Mouse (Mus musculus) myocyte (in vitro differentiated cells): ENCODE data around the gene Tmem151b. TPM values are rescaled to one million over a fixed set of nuclear protein-coding genes. Genes with fewer than 3 reads are reported as not detected.

ENCODE experiments used
- H3K27me3 ChIP-seq: one replicate; pipeline ENCODE4 v1.6.1; 2011; ENCODE audit not compliant: control insufficient read depth, insufficient read depth, insufficient read length
- H3K36me3 ChIP-seq: one replicate; pipeline ENCODE4 v1.6.1; 2011; ENCODE audit not compliant: control insufficient read depth, insufficient read depth
- H3K4me2 ChIP-seq: one replicate; pipeline ENCODE4 v1.6.1; 2011; ENCODE audit warnings: low read depth, control low read depth
- H3K4me3 ChIP-seq: one replicate; pipeline ENCODE4 v1.5.1; 2011; ENCODE audit warnings: mild to moderate bottlenecking, control low read depth, moderate library complexity
- H3K79me2 ChIP-seq: one replicate; pipeline ENCODE4 v1.6.1; 2011; ENCODE audit not compliant: control insufficient read depth, insufficient read depth
- H3ac ChIP-seq: one replicate; pipeline ENCODE4 v1.6.1; 2011; ENCODE audit not compliant: control insufficient read depth, insufficient read length
- CEBPB ChIP-seq: IDR thresholded peaks from 2 replicates; pipeline ENCODE4 v1.6.1; 2011; ENCODE audit warnings: mild to moderate bottlenecking, moderate library complexity; ENCODE audit not compliant: poor library complexity, insufficient read depth, severe bottlenecking
- E2F4 ChIP-seq: IDR thresholded peaks from one replicate; pipeline ENCODE4 v1.6.1; 2011; ENCODE audit warnings: mild to moderate bottlenecking, control low read depth, moderate library complexity; ENCODE audit not compliant: insufficient read depth
- MAX ChIP-seq: IDR thresholded peaks from one replicate; pipeline ENCODE4 v1.6.1; 2011; ENCODE audit warnings: low read depth, mild to moderate bottlenecking, control low read depth
- MYOD1 ChIP-seq, 3 experiments: IDR thresholded peaks; one replicate each; pipeline ENCODE4 v1.6.1; 2011; ENCODE audit warnings: control low read depth in 2 of 3, low read depth in 2 of 3, mild to moderate bottlenecking in 2 of 3, moderate library complexity in 1 of 3; ENCODE audit not compliant: insufficient read length in 2 of 3, control insufficient read depth in 1 of 3
- MYOG ChIP-seq, 3 experiments: IDR thresholded peaks; one replicate each; pipeline ENCODE4 v1.6.1; 2011; ENCODE audit warnings: control low read depth in 2 of 3, low read depth in 2 of 3, mild to moderate bottlenecking in 2 of 3; ENCODE audit not compliant: insufficient read length in 2 of 3, control insufficient read depth in 1 of 3, insufficient read depth in 1 of 3
- POLR2A ChIP-seq: IDR thresholded peaks from one replicate; pipeline ENCODE4 v1.6.1; 2011; ENCODE audit warnings: low read depth, mild to moderate bottlenecking, control low read depth, moderate library complexity; ENCODE audit not compliant: insufficient read length
- POLR2AphosphoS2 ChIP-seq: IDR thresholded peaks from one replicate; pipeline ENCODE4 v1.6.1; 2011; ENCODE audit warnings: low read depth, control low read depth; ENCODE audit not compliant: insufficient read length
- REST ChIP-seq: IDR thresholded peaks from one replicate; pipeline ENCODE4 v1.6.1; 2011; ENCODE audit warnings: mild to moderate bottlenecking, control low read depth, moderate library complexity; ENCODE audit not compliant: insufficient read depth, insufficient read length
- SRF ChIP-seq: IDR thresholded peaks from one replicate; pipeline ENCODE4 v1.6.1; 2011; ENCODE audit warnings: low read depth; ENCODE audit not compliant: control insufficient read depth, insufficient read length
- TCF12 ChIP-seq: IDR thresholded peaks from one replicate; pipeline ENCODE4 v1.6.1; 2011; ENCODE audit warnings: mild to moderate bottlenecking, control low read depth; ENCODE audit not compliant: poor library complexity, insufficient read depth, severe bottlenecking
- TCF3 ChIP-seq: IDR thresholded peaks from one replicate; pipeline ENCODE4 v1.6.1; 2011; ENCODE audit warnings: low read depth, control low read depth; ENCODE audit not compliant: insufficient read length
- USF1 ChIP-seq: IDR thresholded peaks from one replicate; pipeline ENCODE4 v1.6.1; 2011; ENCODE audit warnings: low read depth, mild to moderate bottlenecking, control low read depth, moderate library complexity
- polyA plus RNA-seq: library from polyadenylated mRNA; unstranded; fragments of >200 nt; fragmentation: generic; extraction: Trizol; gene quantifications from one replicate; pipeline ENCODE4 v1.2.1, GENCODE M21; 2012; ENCODE audit warnings: missing spikeins

The Tmem151b gene
- polyA plus RNA-seq, 1 experiment = 0.30 TPM

DNA sequence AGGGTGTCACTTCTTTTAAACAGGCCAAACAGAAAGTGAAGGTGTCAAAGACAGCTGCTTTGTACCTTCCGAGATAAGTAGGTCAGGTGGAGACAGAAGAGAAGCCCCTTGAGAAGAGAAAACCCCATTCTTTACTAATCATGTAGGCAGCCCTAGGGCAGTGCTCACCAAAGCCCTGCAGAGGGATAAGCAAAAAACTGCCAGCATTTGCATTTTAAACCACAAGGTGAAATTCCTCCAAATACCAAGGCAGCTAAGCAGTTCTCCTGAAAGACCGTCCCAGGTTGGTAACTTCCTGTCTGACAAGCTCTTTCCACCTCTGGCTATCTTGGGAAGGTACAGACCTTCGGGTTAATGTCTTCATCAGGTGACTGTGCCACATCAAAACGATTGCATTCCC, 47.2 kb downstream of the Tmem151b start:
- Histone ChIP-seq H3K27me3 (peaks cover 10% of the 10 kb centered on the region), H3K36me3 (no peaks in the 10 kb centered on the region), H3K4me3 (no peak overlapping the region), H3K4me2 (no peak overlapping the region), H3K79me2 (no peaks in the 10 kb centered on the region), H3ac (no peak overlapping the region)
- TF ChIP-seq MYOD1 (IDR thresholded peaks at IDR 0.05; ENCODE audit: control insufficient read depth in 1 of 3, insufficient read length in 2 of 3, low read depth in 2 of 3) (no peak), REST (no peak), E2F4 (no peak), TCF3 (no peak), SRF (no peak), POLR2AphosphoS2 (no peak), MAX (no peak), MYOG (IDR thresholded peaks at IDR 0.05; ENCODE audit: control insufficient read depth in 1 of 3, insufficient read depth in 1 of 3, insufficient read length in 2 of 3, low read depth in 2 of 3) (no peak), USF1 (no peak)

DNA sequence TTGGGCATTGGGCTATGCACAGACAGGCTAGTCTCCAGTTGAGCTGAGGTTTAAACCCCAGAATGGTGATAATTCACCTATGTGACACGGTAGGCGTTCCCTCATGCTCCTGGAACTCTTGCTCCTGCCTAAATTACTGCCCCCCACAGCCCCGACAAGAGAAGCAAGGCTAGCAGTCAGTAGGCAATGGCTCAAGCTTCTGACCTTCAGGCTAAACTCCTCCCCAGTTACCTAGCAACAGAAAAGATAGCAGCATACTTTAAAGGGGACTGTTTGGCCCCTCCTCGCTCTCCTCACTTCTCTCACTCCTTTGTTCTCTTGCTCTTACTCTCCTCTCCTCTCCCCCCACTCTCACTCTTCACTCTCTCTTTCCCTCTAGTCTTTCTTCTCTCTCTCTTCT, 48.5 kb downstream of the Tmem151b start:
- no peak overlapping the region for H3ac ChIP-seq
- no peaks in the 10 kb centered on the region for H3K79me2 ChIP-seq
- H3K4me2 ChIP-seq = no peak overlapping the region
- H3K4me3 ChIP-seq = no peak overlapping the region
- TF ChIP-seq REST (no peak), POLR2A (no peak), USF1 (no peak), TCF12 (no peak), SRF (no peak), MYOG (IDR thresholded peaks at IDR 0.05; ENCODE audit: control insufficient read depth in 1 of 3, insufficient read depth in 1 of 3, insufficient read length in 2 of 3, low read depth in 2 of 3) (no peak), TCF3 (no peak), E2F4 (no peak), MAX (no peak), POLR2AphosphoS2 (no peak), CEBPB (no peak), MYOD1 (IDR thresholded peaks at IDR 0.05; ENCODE audit: control insufficient read depth in 1 of 3, insufficient read length in 2 of 3, low read depth in 2 of 3) (no peak)
- peaks cover 10% of the 10 kb centered on the region for H3K27me3 ChIP-seq
- no peaks in the 10 kb centered on the region for H3K36me3 ChIP-seq

DNA sequence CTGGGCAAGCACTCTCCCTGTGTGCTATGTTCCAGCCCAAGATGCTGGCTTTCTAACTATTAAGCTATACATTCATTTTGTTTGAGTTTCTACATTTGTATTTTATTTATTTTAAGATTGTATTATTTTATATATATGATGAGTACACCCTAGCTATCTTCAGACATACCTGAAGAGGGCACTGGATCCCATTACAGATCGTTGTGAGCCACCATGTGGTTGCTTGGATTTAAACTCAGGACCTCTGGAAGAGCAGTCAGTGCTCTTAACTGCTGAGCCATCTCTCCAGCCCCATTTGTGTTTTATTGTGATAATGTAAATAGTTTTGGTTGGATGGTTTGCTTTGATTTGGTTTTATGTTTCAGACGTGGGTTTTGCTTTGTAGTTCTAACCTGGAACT, 50.0 kb downstream of the Tmem151b start:
- peaks cover 10% of the 10 kb centered on the region for H3K27me3 ChIP-seq
- H3K4me2 ChIP-seq = no peak overlapping the region
- no peaks in the 10 kb centered on the region for H3K79me2 ChIP-seq
- no peak overlapping the region for H3ac ChIP-seq
- H3K36me3 ChIP-seq = no peaks in the 10 kb centered on the region
- no peak overlapping the region for H3K4me3 ChIP-seq
- no peak for TF ChIP-seq POLR2AphosphoS2
- no peak for TF ChIP-seq TCF12
- TF ChIP-seq MYOD1 (IDR thresholded peaks at IDR 0.05; ENCODE audit: control insufficient read depth in 1 of 3, insufficient read length in 2 of 3, low read depth in 2 of 3) = no peak
- TF ChIP-seq REST = no peak
- TF ChIP-seq SRF = no peak
- TF ChIP-seq USF1 = no peak
- no peak for TF ChIP-seq TCF3
- no peak for TF ChIP-seq MAX
- TF ChIP-seq E2F4 = no peak
- TF ChIP-seq CEBPB = no peak
- TF ChIP-seq MYOG (IDR thresholded peaks at IDR 0.05; ENCODE audit: control insufficient read depth in 1 of 3, insufficient read depth in 1 of 3, insufficient read length in 2 of 3, low read depth in 2 of 3) = no peak
- no peak for TF ChIP-seq POLR2A

DNA sequence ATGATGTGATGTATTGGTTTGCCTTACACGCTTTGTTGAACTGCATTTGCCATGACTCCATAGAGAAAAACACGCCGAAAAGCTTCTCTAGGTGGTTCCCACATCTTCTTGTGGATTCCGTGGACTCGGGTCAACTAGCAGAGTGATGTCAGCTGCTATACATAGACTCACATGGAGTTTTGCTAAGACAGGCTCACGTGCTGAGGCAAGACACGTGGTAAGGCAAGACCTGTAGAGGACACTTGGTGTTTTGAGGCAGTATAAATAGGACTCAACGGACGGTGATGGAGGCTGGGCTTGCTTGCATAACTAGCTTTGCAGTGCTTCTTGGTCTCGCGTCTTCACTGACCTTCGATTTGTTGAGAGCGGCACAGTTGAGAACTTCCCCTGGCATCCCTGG, 51.1 kb downstream of the Tmem151b start:
- no peak overlapping the region for H3K4me2 ChIP-seq
- no peaks in the 10 kb centered on the region for H3K36me3 ChIP-seq
- H3K4me3 ChIP-seq = no peak overlapping the region
- peaks cover 10% of the 10 kb centered on the region for H3K27me3 ChIP-seq
- no peak overlapping the region for H3ac ChIP-seq
- TF ChIP-seq E2F4 (no peak), MAX (no peak), POLR2AphosphoS2 (no peak), TCF12 (no peak), REST (no peak), MYOG (IDR thresholded peaks at IDR 0.05; ENCODE audit: control insufficient read depth in 1 of 3, insufficient read depth in 1 of 3, insufficient read length in 2 of 3, low read depth in 2 of 3) (no peak), TCF3 (no peak), USF1 (no peak), SRF (no peak), MYOD1 (IDR thresholded peaks at IDR 0.05; ENCODE audit: control insufficient read depth in 1 of 3, insufficient read length in 2 of 3, low read depth in 2 of 3) (no peak), POLR2A (no peak), CEBPB (no peak)
- H3K79me2 ChIP-seq = no peaks in the 10 kb centered on the region

DNA sequence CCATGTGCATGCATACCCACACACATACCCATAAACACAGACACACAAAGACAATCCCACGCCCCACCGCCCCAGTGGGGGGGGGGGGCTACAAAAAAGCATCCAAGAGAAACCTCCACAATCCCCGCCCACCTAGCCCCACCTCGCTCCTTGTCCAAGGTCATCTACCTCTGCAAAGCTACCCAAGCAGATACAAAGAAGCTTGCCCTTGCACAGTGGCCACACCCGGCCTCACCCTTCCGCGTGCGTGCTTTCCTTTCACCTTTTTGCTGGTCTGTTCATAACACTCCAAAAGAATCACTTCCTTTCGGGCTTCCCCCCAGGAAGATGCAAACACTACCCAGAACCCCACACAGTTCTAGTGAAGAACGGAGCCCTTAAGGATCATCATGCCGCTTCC, 54.1 kb downstream of the Tmem151b start:
- Histone ChIP-seq H3K27me3 (peaks cover 21% of the 10 kb centered on the region), H3K36me3 (no peaks in the 10 kb centered on the region), H3ac (no peak overlapping the region), H3K4me2 (no peak overlapping the region), H3K79me2 (no peaks in the 10 kb centered on the region), H3K4me3 (no peak overlapping the region)
- TF ChIP-seq MAX (no peak), POLR2A (no peak), MYOG (IDR thresholded peaks at IDR 0.05; ENCODE audit: control insufficient read depth in 1 of 3, insufficient read depth in 1 of 3, insufficient read length in 2 of 3, low read depth in 2 of 3) (no peak), REST (no peak), SRF (no peak), TCF12 (no peak), E2F4 (no peak), POLR2AphosphoS2 (no peak), MYOD1 (IDR thresholded peaks at IDR 0.05; ENCODE audit: control insufficient read depth in 1 of 3, insufficient read length in 2 of 3, low read depth in 2 of 3) (no peak), USF1 (no peak), TCF3 (no peak), CEBPB (no peak)
